Mouse (Mus musculus) bone marrow macrophage, adult 2 months (primary cell): ENCODE measurements at regions not wholly inside any gene's neighbourhood (a gene's known extent, or its start where the extent isn't known, plus 50 kb on each side); places are given as distances from the start of the nearest gene placed in this dataset.

Experiments used
- CTCF ChIP-seq: IDR thresholded peaks from 2 replicates; pipeline ENCODE4 v1.5.1; 2012; ENCODE audit warnings: low read depth, mild to moderate bottlenecking, low read length, moderate library complexity
- POLR2A ChIP-seq: IDR thresholded peaks from 2 replicates; pipeline ENCODE4 v1.6.1; 2012; ENCODE audit warnings: mild to moderate bottlenecking, low read depth, low read length, borderline replicate concordance

DNA sequence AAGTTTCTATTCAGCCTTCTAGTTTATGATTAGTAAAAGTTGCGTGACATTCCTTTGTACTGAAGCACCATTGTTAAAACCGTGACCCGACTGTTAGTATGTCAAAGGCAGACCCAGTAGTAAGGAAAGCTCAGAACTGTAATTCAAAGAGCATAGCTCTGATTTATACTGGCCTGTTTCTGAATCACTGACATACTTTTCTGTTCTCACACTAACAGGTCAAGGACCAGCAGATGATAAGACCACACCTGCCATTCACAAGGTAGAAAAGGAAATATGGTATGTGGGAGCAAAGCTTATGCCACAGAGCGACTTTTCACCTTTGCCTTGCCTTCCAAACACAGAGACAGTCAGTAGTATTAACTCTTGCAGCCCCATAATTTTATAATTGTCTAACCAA is 269.5 kb upstream of the Acvr2a start:
- TF ChIP-seq CTCF (no peak), POLR2A (no peak)
